Mouse (Mus musculus) small intestine, adult 2 months (tissue): ENCODE results near the gene Zfp456. TPM values are rescaled to one million over a fixed set of nuclear protein-coding genes. Genes with fewer than 3 reads are reported as not detected.

Experiments
- H3K27ac ChIP-seq: fragments of 200-500 bp; 2 replicates; pipeline ENCODE4 v1.5.1; 2012; ENCODE audit warnings: low read depth, low read length, control low read depth, inconsistent platforms; ENCODE audit not compliant: insufficient read depth
- H3K27me3 ChIP-seq: fragments of 200-500 bp; 2 replicates; pipeline ENCODE4 v1.6.1; 2012; ENCODE audit warnings: mild to moderate bottlenecking, moderate library complexity, low read length, inconsistent platforms; ENCODE audit not compliant: control insufficient read depth, insufficient read depth
- H3K36me3 ChIP-seq: fragments of 200-500 bp; 2 replicates; pipeline ENCODE4 v1.6.1; 2012; ENCODE audit warnings: mild to moderate bottlenecking, low read length, control low read depth, inconsistent platforms; ENCODE audit not compliant: control insufficient read depth, insufficient read depth
- H3K4me1 ChIP-seq: fragments of 200-500 bp; 2 replicates; pipeline ENCODE4 v1.6.1; 2012; ENCODE audit warnings: low read length, inconsistent platforms, mixed read lengths; ENCODE audit not compliant: control insufficient read depth, insufficient read depth, insufficient read length
- H3K4me3 ChIP-seq: fragments of 200-500 bp; 2 replicates; pipeline ENCODE4 v1.5.1; 2012; ENCODE audit warnings: low read depth, mild to moderate bottlenecking, control low read depth, inconsistent platforms, low read length, moderate library complexity
- CTCF ChIP-seq: fragments of 200-500 bp; IDR thresholded peaks from 2 replicates; pipeline ENCODE4 v1.5.1; 2012; ENCODE audit warnings: low read depth, mild to moderate bottlenecking, control low read depth, inconsistent platforms, low read length, moderate library complexity, mixed read lengths; ENCODE audit not compliant: insufficient replicate concordance, insufficient read length; ENCODE audit errors: extremely low read depth
- POLR2A ChIP-seq: fragments of 200-500 bp; IDR thresholded peaks from 2 replicates; pipeline ENCODE4 v1.6.1; 2012; ENCODE audit warnings: low read depth, mild to moderate bottlenecking, control low read depth, inconsistent platforms, low read length, moderate library complexity
- WGBS: fragments of 180-500 bp; shearing (Covaris S2); methylation state at CpG from one replicate; pipeline ENCODE4 v1.1.7; 2018; 5-methylcytosine and 5-hydroxymethylcytosine counted together
- polyA plus RNA-seq: library from polyadenylated mRNA; depleted of rRNA; stranded (reverse); fragments of >200 nt; gene quantifications from 2 replicates; pipeline ENCODE4 v1.2.3, GENCODE M21; 2012; rRNA removed

Gene Zfp456
- polyA plus RNA-seq, 1 experiment, result 0.11 TPM

DNA sequence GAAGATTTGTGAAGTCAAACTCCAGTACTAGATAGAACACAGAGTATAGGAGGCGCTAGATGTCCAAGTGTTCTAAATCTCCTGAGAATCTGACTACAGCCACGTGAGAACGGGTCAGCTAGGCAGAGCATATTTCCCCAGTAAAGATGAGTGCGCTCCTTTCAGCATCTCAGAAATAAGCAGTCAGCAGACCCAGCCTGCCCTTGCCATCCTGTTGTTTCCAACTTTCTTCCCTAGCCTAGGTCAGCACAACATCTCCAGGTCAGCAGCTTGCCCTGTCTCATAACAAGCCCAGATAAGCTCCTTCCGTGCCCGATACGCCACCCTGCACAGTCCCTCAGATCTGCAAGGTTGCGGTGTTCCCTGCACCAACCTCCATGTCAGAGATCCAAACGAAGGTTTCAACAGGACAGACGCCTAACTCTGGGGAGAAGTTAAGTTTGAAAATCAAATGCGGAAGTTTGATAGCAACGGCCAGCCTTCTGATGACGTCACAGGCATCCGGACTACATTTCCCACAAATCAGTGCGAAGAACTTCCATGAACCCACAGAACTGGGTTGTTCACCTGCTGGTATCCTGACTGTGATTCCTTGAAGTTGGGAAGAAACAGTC lies 15.4 kb downstream of the Zfp456 start, which contains the start of the genes Gm28044 and Zfp953:
Gene Gm28044, minus strand, starts transcription at position 406 of the 614 bp plus-strand sequence.
Gene Zfp953, minus strand, starts transcription at position 475 of the 614 bp plus-strand sequence.
- peak within 1 kb of the TSS; percentile 69 for H3K4me3 ChIP-seq
- WGBS, result 1% methylated on average over 15 of the region's 15 CpGs
- H3K4me1 ChIP-seq, result no peaks in the 10 kb centered on the region
- H3K27ac ChIP-seq, result peak within 1 kb of the TSS; percentile 52
- TF ChIP-seq POLR2A, result no peak
- no peak; the same call in 1 of the 2 replicates for TF ChIP-seq CTCF
- no peaks in the 10 kb centered on the region for H3K27me3 ChIP-seq
- no peaks in the 10 kb centered on the region for H3K36me3 ChIP-seq

DNA sequence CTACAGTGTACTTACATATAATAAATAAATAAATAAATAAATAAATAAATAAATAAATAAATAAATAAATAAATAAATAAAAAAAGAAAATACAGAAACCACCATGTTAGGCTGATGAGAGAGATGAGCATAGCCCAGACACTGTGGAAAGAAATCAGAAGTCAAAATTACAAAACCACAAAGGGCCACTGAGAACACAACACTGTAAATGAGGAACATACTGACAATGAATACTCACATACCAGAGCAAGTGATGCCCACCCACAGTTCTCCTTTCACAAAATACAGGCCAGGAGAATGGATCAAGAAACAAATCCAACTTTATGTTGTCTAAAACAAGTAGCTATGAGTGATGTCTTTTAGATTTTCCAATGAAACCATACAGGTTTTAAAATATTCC lies 23.8 kb downstream of the Zfp456 start:
- Histone ChIP-seq H3K27ac (no peak overlapping the region), H3K4me3 (no peak overlapping the region), H3K4me1 (no peaks in the 10 kb centered on the region), H3K36me3 (peaks cover 2% of the 10 kb centered on the region; the same call in 1 of the 2 replicates), H3K27me3 (no peaks in the 10 kb centered on the region)
- TF ChIP-seq CTCF (no peak), POLR2A (no peak)

GRCm38 (mm10) chr13:67343422-67343821 lies 32.2 kb downstream of the Zfp456 start:
- TF ChIP-seq CTCF, result no peak
- no peak for TF ChIP-seq POLR2A
- Histone ChIP-seq H3K4me3 (no peak overlapping the region), H3K36me3 (peaks cover 26% of the 10 kb centered on the region), H3K4me1 (no peaks in the 10 kb centered on the region), H3K27me3 (no peaks in the 10 kb centered on the region), H3K27ac (no peak overlapping the region)
- WGBS, result 90% methylated on average over 2 of the region's 2 CpGs

GRCm38 (mm10) chr13:67332877-67333276 lies 42.7 kb downstream of the Zfp456 start:
- H3K36me3 ChIP-seq, result no peaks in the 10 kb centered on the region; the same call in none of the 2 replicates
- WGBS, result 58% methylated on average over 1 of the region's 1 CpGs
- H3K27me3 ChIP-seq, result no peaks in the 10 kb centered on the region
- peaks cover 3% of the 10 kb centered on the region; the same call in 1 of the 2 replicates for H3K4me1 ChIP-seq
- peak overlapping the region; percentile 45 for H3K27ac ChIP-seq
- TF ChIP-seq POLR2A, result no peak
- H3K4me3 ChIP-seq, result peak overlapping the region; percentile 66; the same call in 1 of the 2 replicates

DNA sequence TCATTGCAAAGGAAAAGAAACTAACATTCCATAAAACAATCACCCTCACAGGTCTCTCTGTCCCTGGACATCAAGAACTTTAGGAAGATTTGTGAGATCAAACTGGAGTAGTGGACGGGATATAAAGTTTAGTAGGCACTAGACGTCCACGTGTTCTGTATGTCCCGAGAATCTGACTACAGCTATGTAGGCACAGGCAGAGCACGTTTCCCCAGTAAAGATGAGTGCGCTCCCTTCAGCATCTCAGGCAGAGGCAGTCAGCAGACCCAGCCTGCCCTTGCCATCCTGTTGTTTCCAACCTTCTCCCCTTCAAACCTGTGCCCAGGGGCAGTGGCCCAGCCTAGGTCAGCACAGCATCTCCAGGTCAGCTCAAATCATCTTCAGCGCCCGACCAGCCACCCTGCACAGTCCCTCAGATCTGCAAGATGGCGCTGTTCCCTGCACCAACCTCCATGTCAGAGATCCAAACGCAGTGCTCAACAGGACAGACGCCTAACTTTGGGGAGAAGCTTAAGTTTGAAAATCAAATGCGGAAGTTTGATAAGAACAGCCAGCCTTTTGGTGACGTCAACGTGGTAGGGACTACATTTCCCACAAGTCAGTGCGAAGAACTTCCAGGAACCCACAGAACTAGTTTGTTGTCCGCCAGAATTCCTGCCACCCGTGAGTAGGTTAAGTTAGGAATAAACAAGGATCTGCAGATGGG lies 43.4 kb downstream of the Zfp456 start, which contains the start of gene Zfp595:
Gene Zfp595, minus strand, starts transcription at position 552 of the 706 bp plus-strand sequence.
- Histone ChIP-seq H3K27me3 (no peaks in the 10 kb centered on the region), H3K4me3 (peak within 1 kb of the TSS; percentile 66), H3K36me3 (no peaks in the 10 kb centered on the region; the same call in 1 of the 2 replicates), H3K27ac (peak within 1 kb of the TSS; percentile 45), H3K4me1 (peaks cover 3% of the 10 kb centered on the region; the same call in 1 of the 2 replicates)
- WGBS, result 2% methylated on average over 17 of the region's 17 CpGs
- TF ChIP-seq CTCF, result peak; percentile 55; the same call in 1 of the 2 replicates
- TF ChIP-seq POLR2A, result no peak

Other genes starting within 250 kb of the Zfp456 start
- 0.10 and 0.33 TPM in 2 replicates for gene Rsl1, start 202.6 kb downstream of the Zfp456 start, polyA plus RNA-seq
- gene Zfp455, start 181.3 kb downstream of the Zfp456 start, polyA plus RNA-seq, result 0.06 TPM in 1 of 2 replicates, not detected in the other
- 0.09 and 0.16 TPM in 2 replicates for gene Zfp458, start 97.3 kb downstream of the Zfp456 start, polyA plus RNA-seq
- 0.22 and 0.27 TPM in 2 replicates for gene Zfp457, start 69.3 kb downstream of the Zfp456 start, polyA plus RNA-seq
- gene Zfp595, start 43.2 kb downstream of the Zfp456 start, polyA plus RNA-seq, result 0.04 and 0.14 TPM in 2 replicates
- gene Gm28044, start 15.3 kb downstream of the Zfp456 start, polyA plus RNA-seq, result not detected in 2 replicates
- gene Zfp953, start 15.2 kb downstream of the Zfp456 start, polyA plus RNA-seq, result 0.06 TPM in 1 of 2 replicates, not detected in the other
- not detected in 2 replicates for gene Gm28041, start 77 bp downstream of the Zfp456 start, polyA plus RNA-seq
- 0.60 and 0.65 TPM in 2 replicates for gene Zfp429, start 24.0 kb upstream of the Zfp456 start, polyA plus RNA-seq
- gene Zfp459, start 45.6 kb upstream of the Zfp456 start, polyA plus RNA-seq, result 0.08 and 0.11 TPM in 2 replicates
- gene Zfp874a, start 75.8 kb upstream of the Zfp456 start, polyA plus RNA-seq, result 0.08 and 0.58 TPM in 2 replicates
- 0.33 and 0.46 TPM in 2 replicates for gene Zfp874b, start 108.4 kb upstream of the Zfp456 start, polyA plus RNA-seq
- 0.14 TPM in 1 of 2 replicates, not detected in the other for gene Zfp58, start 124.7 kb upstream of the Zfp456 start, polyA plus RNA-seq
- gene Gm26965, start 150.3 kb upstream of the Zfp456 start, polyA plus RNA-seq, result not detected in 2 replicates
- gene Zfp87, start 150.4 kb upstream of the Zfp456 start, polyA plus RNA-seq, result 8.1 and 11.7 TPM in 2 replicates
- gene Zfp748, start 178.0 kb upstream of the Zfp456 start, polyA plus RNA-seq, result 1.2 TPM in 2 replicates
- gene Zfp729b, start 233.9 kb upstream of the Zfp456 start, polyA plus RNA-seq, result 0.01 and 0.08 TPM in 2 replicates